Mouse (Mus musculus): ENCODE measurements around the gene Phf23.

The Phf23 gene

GRCm38 (mm10) chr11:70021264-70022132 is 25.9 kb downstream of the Phf23 start:
- peak; percentile 98 for DNase-seq (ENCODE audit: low read depth, low spot score)

DNA sequence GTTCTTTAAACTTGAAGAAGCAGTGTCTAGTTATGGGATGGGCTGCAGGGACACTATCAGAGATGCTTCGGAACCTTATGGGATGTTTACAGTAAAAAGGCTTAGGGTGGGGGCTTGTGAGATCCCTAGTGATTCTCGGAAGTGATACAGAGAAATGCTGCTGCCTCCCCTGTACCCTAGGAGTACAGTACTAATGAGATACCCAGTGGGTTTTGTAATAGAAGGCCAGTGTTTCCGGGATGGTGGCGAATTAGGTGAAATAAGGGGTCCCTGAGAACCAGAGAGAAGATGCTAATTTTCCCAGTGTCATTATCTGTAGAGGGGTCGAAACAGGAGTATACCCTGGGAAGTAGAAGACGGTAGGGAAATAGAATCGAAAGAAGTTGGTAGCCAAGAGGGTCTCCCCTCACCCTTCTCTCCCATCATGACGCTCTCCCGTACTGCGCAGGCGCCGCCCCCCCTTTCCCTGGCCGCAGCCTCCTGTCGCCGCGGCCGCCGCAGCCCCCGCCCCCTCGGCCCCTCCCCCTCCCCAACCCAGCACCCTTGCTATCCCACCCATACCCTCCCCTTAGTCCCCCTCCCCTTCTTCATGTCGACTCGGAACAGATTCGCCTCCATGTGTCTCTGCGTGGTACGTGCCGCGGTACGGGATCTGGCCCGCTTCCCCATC is 28.0 kb downstream of the Phf23 start:
- peak; percentile 49 for DNase-seq (ENCODE audit: low read depth, low spot score)

- no peak for DNase-seq (ENCODE audit: low read depth, low spot score)
These were observed 28.6 kb downstream of the Phf23 start for GRCm38 (mm10) chr11:70024151-70024514.

DNA sequence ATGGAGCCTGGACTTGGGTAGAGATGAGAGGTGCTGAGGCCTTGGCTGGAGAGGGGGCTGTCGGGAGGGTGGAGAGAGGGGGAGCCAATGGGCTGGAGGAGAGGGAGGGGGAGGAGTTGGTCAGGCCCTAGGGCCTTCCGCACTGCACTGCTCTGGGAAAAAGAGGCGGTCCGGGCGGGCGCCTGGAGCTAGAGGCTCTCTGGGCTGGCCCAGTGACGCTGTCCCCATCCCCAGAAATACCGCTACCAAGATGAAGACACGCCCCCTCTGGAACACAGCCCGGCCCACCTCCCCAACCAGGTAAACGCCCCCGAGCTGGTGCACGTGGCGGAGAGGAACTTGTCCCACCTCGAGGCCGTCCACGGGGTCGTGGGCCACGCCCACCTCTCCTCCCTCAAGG is 31.1 kb downstream of the Phf23 start:
- peak; percentile 66 for DNase-seq (ENCODE audit: low read depth, low spot score)

DNA sequence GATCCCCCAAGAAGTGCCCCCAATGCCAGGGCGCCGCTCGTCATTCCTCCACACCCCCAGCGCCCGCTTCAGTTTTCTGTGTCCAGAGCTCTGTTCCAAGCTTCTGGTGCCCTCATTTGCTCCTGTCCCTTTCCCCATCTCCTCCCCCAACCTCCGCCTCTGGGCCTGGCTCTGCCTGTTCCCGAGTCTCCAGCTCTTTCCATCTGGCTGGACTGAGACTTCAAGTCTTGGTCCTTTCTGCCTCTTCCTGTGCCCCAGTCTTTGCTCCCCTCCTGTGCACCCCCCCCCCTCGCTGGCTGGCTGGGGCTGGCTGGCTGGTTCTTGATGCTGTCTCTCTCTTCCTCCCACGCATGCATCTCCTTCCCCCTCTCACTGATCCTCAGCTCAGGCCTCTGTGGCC is 31.8 kb downstream of the Phf23 start:
- no peak for DNase-seq (ENCODE audit: low read depth, low spot score)

DNA sequence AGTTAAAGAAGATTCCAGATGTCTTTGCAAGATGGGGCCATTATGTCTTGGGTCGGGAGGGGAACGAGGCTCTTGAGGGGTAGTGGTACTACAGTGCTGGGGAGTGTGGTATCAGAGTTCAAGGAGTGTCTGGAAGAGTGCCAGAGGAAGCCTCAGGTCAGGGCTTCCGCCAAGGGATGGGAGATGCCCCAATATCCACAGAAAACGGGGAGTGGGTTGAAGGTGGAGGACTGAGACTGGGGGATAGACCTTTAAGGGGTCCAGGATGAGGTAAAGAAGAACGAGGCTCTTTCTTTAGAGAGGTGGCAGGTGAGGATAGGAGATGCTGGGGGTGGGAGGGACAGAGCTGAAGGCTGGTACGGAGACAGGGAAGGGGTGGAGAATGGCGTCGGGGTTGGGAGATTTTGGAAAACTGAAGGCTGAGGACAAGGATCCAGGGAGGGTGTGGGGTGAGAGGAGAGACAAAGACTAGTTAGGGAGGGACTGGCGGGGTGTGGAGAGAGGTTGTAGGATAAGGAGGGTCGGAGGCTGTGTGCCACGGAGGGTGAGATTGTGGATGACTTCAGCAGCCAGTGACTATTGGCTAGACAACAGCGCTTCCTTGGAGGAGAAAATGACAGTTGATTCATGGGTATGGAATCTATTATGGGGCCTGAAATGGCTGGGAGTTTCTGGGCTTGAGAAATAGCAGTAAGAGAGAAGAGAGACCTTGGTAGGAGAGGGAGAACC is 33.0 kb downstream of the Phf23 start:
- no peak for DNase-seq (ENCODE audit: low read depth, low spot score)

GRCm38 (mm10) chr11:70029130-70029801 is 33.7 kb downstream of the Phf23 start:
- peak; percentile 97 for DNase-seq (ENCODE audit: low read depth, low spot score)

DNA sequence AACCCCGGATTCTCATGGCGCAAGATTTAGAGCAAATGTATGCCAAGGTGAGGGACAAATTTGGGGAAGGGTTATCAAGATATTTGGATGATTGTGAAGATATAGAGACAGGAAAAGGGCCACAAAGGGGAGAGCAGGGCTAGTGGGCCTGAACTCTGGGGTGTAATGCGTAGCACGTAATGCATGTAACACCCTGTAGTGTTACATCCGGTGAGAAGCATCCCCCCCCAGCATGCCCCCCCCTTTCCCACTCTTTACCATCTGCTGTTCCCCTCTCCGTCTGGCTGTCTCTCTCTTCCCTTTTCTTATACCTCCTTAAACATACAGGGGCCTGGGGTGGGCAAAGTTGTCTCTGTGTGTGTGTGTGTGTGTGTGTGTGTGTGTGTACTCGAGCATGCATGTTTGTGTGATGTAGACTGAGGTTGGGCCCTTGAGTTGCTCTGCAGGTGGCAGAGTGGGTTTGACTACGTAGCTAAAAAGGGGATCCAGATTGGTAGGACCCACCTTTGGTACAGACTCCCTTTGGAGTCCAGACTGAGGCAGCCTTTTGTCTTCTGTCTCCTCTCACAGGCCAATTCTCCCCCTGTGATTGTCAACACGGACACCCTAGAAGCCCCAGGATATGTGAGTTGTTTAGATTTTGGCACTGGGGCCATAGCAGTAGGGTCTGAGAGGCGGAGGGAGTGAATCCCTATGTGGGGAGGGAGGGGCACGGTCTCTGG is 34.4 kb downstream of the Phf23 start:
- DNase-seq (ENCODE audit: low read depth, low spot score) = no peak

- no peak for DNase-seq (ENCODE audit: low read depth, low spot score)
These were observed 35.2 kb downstream of the Phf23 start for GRCm38 (mm10) chr11:70030651-70031320.

GRCm38 (mm10) chr11:70031321-70031670 is 35.7 kb downstream of the Phf23 start:
- DNase-seq (ENCODE audit: low read depth, low spot score) = no peak

DNA sequence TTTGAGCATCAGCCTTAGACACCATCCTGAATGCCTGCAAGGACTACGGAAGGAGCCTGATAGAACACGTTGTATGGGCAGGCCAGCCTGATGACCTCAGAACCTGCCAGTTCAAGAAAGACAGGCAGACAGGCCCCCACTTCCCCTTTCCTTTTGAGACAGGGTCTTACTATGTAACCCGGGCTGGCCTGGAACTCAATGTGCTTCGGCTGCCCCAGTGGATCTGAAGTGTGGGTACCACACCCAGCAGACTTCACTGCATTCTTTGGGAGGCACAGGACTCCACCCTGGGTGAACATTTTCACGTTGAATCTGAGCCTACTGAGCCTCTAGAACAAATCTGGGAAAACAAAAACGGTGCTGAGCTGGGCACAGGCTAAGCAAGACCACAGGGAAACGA is 42.6 kb downstream of the Phf23 start:
- DNase-seq (ENCODE audit: low read depth, low spot score) = no peak

- DNase-seq (ENCODE audit: low read depth, low spot score) = no peak
These were observed 44.1 kb downstream of the Phf23 start for GRCm38 (mm10) chr11:70039631-70040030.

- no peak for DNase-seq (ENCODE audit: low read depth, low spot score)
These were observed 44.6 kb downstream of the Phf23 start for GRCm38 (mm10) chr11:70040184-70040583.

DNA sequence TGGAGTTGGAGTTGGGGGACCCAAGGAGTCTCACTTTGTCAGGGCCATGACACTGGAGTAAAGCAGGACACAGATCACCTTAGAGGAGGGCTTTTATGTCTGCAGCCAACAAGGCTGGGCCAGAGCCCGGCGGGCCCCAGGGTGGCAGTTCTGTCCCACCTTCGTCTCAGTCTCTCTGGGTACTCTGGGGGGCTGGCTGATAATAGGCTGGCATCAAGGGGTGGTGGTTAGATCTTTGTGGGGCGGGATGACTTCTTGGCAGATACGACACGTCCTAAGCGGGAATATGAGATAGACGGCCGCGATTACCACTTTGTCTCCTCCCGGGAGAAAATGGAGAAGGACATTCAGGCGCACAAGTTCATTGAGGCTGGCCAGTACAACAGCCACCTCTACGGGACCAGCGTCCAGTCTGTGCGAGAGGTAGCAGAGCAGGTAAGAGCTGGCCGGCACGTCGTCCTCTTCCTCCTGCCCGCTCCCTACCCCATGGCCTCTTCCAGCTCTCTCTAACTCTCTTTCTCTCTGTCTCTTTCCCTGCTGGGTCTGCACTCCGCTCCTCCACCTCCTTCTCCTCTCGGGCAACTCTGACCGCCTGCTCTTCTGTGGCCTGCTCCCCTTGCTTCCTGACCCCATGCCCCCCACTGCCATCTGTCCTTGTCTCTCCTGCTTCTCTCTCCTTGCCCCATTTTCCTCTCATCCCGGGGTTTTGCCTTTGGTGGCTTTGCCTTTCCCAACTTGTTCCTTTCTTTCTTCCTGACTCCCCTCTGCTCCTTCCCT is 46.9 kb downstream of the Phf23 start:
- DNase-seq (ENCODE audit: low read depth, low spot score) = no peak

GRCm38 (mm10) chr11:70043665-70044064 is 48.1 kb downstream of the Phf23 start:
- no peak for DNase-seq (ENCODE audit: low read depth, low spot score)

GRCm38 (mm10) chr11:70045435-70045834 is 49.9 kb downstream of the Phf23 start:
- DNase-seq (ENCODE audit: low read depth, low spot score) = no peak

DNA sequence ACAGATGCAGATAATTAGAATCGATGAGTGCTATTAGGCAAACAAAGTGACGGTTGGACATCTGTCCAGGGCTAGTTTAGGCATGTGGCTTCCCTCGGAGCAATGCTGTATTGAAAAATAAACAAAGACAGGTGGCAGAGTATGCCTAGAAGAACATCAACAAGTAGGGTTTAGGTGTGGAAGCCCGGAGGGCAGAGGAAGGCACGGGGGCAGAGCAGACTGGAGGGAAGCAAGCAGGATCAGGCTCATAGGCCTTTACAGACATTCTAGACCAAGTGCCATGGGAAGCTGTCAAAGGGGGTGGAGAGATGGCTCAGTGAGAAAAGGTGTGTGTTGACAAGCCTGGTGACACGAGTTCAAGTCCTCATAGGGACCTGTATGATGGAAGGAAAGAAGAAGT is 53.8 kb downstream of the Phf23 start:
- DNase-seq (ENCODE audit: low read depth, low spot score) = no peak

Data from mesoderm, embryonic 11.5 days (tissue).